Mouse (Mus musculus) neural tube, embryonic 15.5 days (tissue): Measurements from ENCODE around the gene 2210418O10Rik. TPM values are rescaled to one million over a fixed set of nuclear protein-coding genes. Genes with fewer than 3 reads are reported as not detected.
"Not testable (repeated sequence)": the region's sequence is repeated elsewhere in the genome, so short reads cannot be mapped to it uniquely, and the experiment has no call there.

Experiments used
- ATAC-seq: fragments of 200-750 bp; cut with Nextera tagmentation; 2 replicates; pipeline ENCODE4 v1.8.0; 2017; ENCODE audit warnings: mild to moderate bottlenecking, moderate TSS enrichment, moderate library complexity; ENCODE audit not compliant: low FRiP score
- H3K27ac ChIP-seq: fragments of 300-500 bp; sonication (generic); replicated peaks from 2 replicates; pipeline ENCODE4 v1.5.1; 2015; ENCODE audit warnings: mild to moderate bottlenecking, inconsistent platforms
- H3K27me3 ChIP-seq: fragments of 300-500 bp; sonication (generic); replicated peaks from 2 replicates; pipeline ENCODE4 v1.6.1; 2015; ENCODE audit warnings: inconsistent platforms
- H3K36me3 ChIP-seq: fragments of 300-500 bp; sonication (generic); 2 replicates; pipeline ENCODE4 v1.6.1; 2015; ENCODE audit warnings: inconsistent platforms
- H3K4me1 ChIP-seq: fragments of 300-500 bp; sonication (generic); 2 replicates; pipeline ENCODE4 v1.6.1; 2015; ENCODE audit warnings: inconsistent platforms
- H3K4me2 ChIP-seq: fragments of 300-500 bp; sonication (generic); 2 replicates; pipeline ENCODE4 v1.6.1; 2015; ENCODE audit warnings: inconsistent platforms, mild to moderate bottlenecking, moderate library complexity
- H3K4me3 ChIP-seq: fragments of 300-500 bp; sonication (generic); replicated peaks from 2 replicates; pipeline ENCODE4 v1.5.1; 2015; ENCODE audit warnings: mild to moderate bottlenecking, inconsistent platforms
- H3K9ac ChIP-seq: fragments of 300-500 bp; sonication (generic); replicated peaks from 2 replicates; pipeline ENCODE4 v1.6.1; 2015; ENCODE audit warnings: mild to moderate bottlenecking, inconsistent platforms
- H3K9me3 ChIP-seq: fragments of 300-500 bp; sonication (generic); replicated peaks from 2 replicates; pipeline ENCODE4 v1.6.1; 2016; ENCODE audit warnings: inconsistent platforms
- WGBS: fragments of 180-500 bp; shearing (Covaris S2); methylation state at CpG from one replicate; pipeline ENCODE4 v1.1.7; 2015; ENCODE audit warnings: mixed read lengths; 5-methylcytosine and 5-hydroxymethylcytosine counted together
- polyA plus RNA-seq: library from polyadenylated mRNA; unstranded; fragments of >200 nt; fragmentation: Nextera tagmentation; extraction: Ambion mirVana; gene quantifications from 2 replicates; pipeline ENCODE4 v1.2.1, GENCODE M21; 2015

The 2210418O10Rik gene
- 6.0 and 13.1 TPM in 2 replicates for polyA plus RNA-seq

DNA sequence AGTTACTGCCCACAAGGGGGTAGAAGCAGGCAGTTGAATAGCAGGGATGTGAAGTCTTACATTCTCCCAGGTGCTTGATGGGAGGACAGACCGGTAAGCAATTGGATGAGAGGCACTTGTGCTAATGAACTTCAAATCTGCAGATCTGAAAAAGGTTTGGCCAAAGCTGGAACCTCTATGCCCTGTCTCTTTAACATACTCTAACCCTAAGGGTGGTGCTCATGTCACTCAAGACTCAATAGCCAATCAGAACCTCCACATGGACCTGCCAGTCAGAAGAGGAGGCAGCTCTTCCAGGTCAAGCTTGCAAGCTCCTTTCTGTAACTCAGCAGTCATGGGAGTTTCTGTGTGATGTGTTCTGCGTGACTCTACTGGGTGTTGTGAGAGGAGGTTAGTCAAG, at the start of gene 2210418O10Rik:
Gene 2210418O10Rik (plus strand): TSS at position 301 of the 400 bp plus-strand sequence.
- H3K9me3 ChIP-seq, H3K27ac ChIP-seq, H3K4me3 ChIP-seq, H3K4me1 ChIP-seq, H3K9ac ChIP-seq, H3K4me2 ChIP-seq, H3K36me3 ChIP-seq, ATAC-seq, H3K27me3 ChIP-seq: not testable (repeated sequence)
- no CpG with 5 or more reads among the region's 2 CpGs for WGBS

DNA sequence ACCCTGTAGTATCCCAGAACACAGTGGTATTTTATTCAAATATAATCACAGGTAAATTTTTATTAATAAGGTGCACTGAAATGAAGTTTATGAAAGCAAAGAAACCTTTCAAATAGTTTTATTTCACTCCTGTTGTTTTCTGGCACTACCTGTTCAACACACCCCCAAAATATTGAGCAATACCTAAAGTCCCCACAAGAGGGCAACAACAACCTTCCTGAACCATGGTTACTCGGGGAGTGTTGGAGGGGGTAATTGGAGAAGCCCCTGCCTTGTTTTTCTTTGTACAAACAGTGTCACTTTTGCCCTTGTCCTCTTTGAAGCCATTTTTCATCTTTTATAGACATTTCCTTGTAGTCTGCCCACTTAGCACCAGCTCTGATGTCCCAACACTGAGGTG, 22.1 kb downstream of the 2210418O10Rik start:
- H3K27ac ChIP-seq, H3K9me3 ChIP-seq, H3K36me3 ChIP-seq, H3K27me3 ChIP-seq, H3K4me2 ChIP-seq, H3K9ac ChIP-seq, H3K4me3 ChIP-seq, ATAC-seq, H3K4me1 ChIP-seq: not testable (repeated sequence)
- no CpG with 5 or more reads among the region's 1 CpGs for WGBS

Other genes with a start within 250 kb of the 2210418O10Rik start
- 0.54 and 0.65 TPM in 2 replicates for gene Gm2004, start 76.7 kb upstream of the 2210418O10Rik start, polyA plus RNA-seq
- not detected in 2 replicates for gene Gm11009, start 92.9 kb downstream of the 2210418O10Rik start, polyA plus RNA-seq
- 11.3 and 11.7 TPM in 2 replicates for gene Gm14435, start 197.0 kb downstream of the 2210418O10Rik start, polyA plus RNA-seq